Mouse (Mus musculus) urinary bladder, postnatal 10 days (tissue): ENCODE data around the gene Gm21900.
"Not testable (repeated sequence)": the region's sequence is repeated elsewhere in the genome, so short reads cannot be mapped to it uniquely, and the experiment has no call there.

Source experiments
- DNase-seq: peaks from one replicate; pipeline ENCODE4 v3.0.0; 2022; ENCODE audit warnings: low spot score

Gene Gm21900

DNA sequence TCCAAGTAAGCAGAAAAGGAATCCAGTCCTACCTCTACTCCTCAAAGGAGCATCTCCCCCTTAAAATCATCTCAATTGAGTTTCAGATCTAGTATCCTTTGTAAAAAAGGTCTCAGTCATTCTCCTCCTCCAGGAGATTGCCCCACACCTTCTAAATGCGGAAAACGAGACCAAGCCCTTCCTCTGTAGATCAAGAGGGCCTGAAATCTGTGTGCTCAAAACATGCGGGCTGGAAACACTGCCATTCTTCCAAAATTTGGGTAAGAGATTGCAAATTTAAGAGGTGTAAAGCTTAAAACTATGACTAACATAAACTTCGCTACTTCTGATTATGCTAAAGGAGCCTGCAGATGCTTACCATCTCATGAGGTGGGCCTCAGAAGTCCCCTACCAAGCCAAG lies at the start of gene Gm21900:
Gene Gm21900 (plus strand): TSS at position 301 of the 400 bp plus-strand sequence.
- not testable (repeated sequence) for DNase-seq

DNA sequence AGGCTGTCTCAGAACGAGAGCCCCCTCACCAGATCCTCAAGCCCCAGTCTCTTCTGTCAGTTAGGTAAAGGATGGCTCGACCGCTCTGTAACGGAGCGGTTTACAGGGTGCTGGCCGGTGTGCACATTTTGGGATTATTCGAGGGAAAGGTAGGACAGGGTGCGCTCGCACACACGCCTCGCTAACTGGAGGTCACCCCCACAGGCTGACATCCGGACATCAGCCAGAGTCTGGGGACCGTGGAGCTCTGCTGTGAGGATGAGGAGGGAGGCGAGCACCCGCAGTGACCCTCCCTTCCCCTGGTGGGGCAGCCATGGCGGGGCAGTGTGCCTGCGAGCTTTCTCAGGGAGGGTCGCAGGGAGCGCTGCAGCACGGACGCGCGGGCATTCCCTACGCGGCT lies 27.4 kb downstream of the Gm21900 start:
- DNase-seq, result not testable (repeated sequence)
